Mouse (Mus musculus): ENCODE results near the gene Atp6v1c2.

- TF ChIP-seq POLR2A (IDR thresholded peaks at IDR 0.05; ENCODE audit: insufficient read depth, low read depth, low read length) = no peak
- no peak for TF ChIP-seq EP300 (IDR thresholded peaks at IDR 0.05; ENCODE audit: insufficient read depth, low read depth, low read length)
- no peak for TF ChIP-seq CTCF (IDR thresholded peaks at IDR 0.05)
These were observed 55.3 kb downstream of the Atp6v1c2 start for GRCm38 (mm10) chr12:17273841-17274240.

Measured in heart, adult 2 months (tissue).